23 mouse cellular contexts compared by ENCODE assay signal in the genomic region with DNA sequence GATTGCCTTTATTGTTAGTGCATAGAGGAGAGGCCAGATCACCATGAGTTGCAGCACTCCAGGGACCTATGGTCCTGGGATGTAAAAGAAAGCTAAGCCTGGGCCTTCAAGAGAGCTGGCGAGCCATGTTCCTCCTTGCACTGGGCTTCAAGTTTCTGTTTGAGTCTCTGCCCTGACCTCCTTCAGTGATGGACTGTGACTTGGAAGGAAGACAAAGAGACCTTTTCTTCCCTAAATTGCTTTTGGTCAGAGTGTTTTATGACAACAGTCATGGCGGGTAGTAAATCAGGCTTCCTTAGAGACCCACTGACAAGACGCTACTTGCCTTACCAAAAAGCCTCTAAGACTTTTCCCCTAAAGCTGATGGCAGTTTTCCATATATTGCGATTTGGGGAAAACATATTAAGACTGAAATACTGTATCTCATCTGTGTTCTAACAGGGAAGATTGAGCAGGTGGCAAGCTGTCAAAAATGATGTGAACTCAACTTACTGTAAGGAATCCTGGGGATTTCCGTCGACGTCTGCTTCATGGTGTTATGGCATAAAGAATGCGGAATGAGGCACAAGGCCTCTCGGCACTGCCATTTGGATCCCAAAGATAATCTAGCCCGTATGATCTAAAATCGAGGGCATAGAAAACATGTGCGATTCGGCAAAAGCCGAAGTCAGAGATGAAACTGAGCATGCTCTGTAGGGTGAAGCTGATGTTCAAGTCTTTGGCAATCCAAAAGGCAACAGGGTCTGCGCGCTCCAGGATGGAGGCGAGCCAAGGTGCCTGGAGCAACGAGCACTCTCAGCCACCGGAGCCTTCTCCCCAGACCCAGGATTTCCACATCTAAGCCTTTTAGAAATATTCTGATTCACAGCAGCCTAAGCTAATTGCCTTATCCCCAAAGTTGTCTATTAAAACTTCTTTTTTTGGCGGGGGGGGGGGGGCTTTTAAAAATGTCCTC.
DNase-seq lines count a peak whose midpoint lies in the region; ATAC-seq lines count a peak whose summit lies in the region.
"Had no signal": no experiment of that assay in that cellular context is flagged by ENCODE, and none has a peak within 500 bp of the region (broad histone marks: within the 10 kb centered on the region; RNA-seq: fewer than 3 reads in every experiment).

No protein-coding gene starts in this region.

- H3K9ac ChIP-seq in kidney, embryonic 15.5 days = no peak overlapping the region
- H3K9ac ChIP-seq: embryonic facial prominence, embryonic 13.5 days; forebrain, embryonic 15.5 days; heart, embryonic 12.5 days; liver, postnatal 0 days had no signal

- 0 out of 2 replicates have a peak, but pooled peaks cover 7% of the 10 kb centered on the region for H3K4me1 ChIP-seq in kidney, embryonic 15.5 days
- H3K4me1 ChIP-seq: embryonic facial prominence, embryonic 13.5 days; forebrain, embryonic 15.5 days; heart, embryonic 12.5 days had no signal

- no peaks in the 10 kb centered on the region for H3K36me3 ChIP-seq in kidney, embryonic 15.5 days
- H3K36me3 ChIP-seq: embryonic facial prominence, embryonic 13.5 days; forebrain, embryonic 15.5 days; heart, embryonic 12.5 days had no signal

- H3K4me3 ChIP-seq in kidney, embryonic 15.5 days (replicated peaks) = no peak overlapping the region
- H3K4me3 ChIP-seq: embryonic facial prominence, embryonic 13.5 days; forebrain, embryonic 15.5 days; heart, embryonic 12.5 days had no signal

- 0 out of 2 replicates have a peak, but pooled peaks cover 3% of the 10 kb centered on the region for H3K27me3 ChIP-seq in kidney, embryonic 15.5 days
- H3K27me3 ChIP-seq: embryonic facial prominence, embryonic 13.5 days; forebrain, embryonic 15.5 days; heart, embryonic 12.5 days had no signal

- no peak overlapping the region for H3K27ac ChIP-seq in kidney, embryonic 15.5 days
- H3K27ac ChIP-seq: embryonic facial prominence, embryonic 13.5 days; forebrain, embryonic 15.5 days; macrophage; stomach, postnatal 0 days had no signal

- DNase-seq in embryo, embryonic 11.5 days (ENCODE audit: low read depth, low spot score) = peak; percentile 8
- no peak for DNase-seq in embryo, embryonic 10 days (ENCODE audit: low spot score)
- no peak for DNase-seq in kidney, adult 11 months
- peak; percentile 11 for DNase-seq in NIH3T3 (ENCODE audit: low read depth)
- DNase-seq in forelimb bud, embryonic 11.5 days (ENCODE audit: low read depth, low spot score) = peak; percentile 51
- no peak for DNase-seq in urinary bladder, postnatal 14 days (ENCODE audit: low spot score)
- DNase-seq: cerebellum, adult 11-12 months; gastrocnemius, postnatal 14 days; heart, adult 18-20 months; heart, postnatal 10 days; kidney, adult 2 months; kidney, postnatal 36 days; liver, postnatal 0 days; thymus, adult 2 months had no signal

- ATAC-seq in kidney, embryonic 15.5 days (replicated peaks; ENCODE audit: low FRiP score) = peak; percentile 15; the same call in 1 of the 2 replicates
- ATAC-seq: forebrain, embryonic 15.5 days; liver, postnatal 0 days; lung, postnatal 0 days had no signal

- H3K4me2 ChIP-seq in kidney, embryonic 15.5 days = no peak overlapping the region
- H3K4me2 ChIP-seq: embryonic facial prominence, embryonic 13.5 days; forebrain, embryonic 15.5 days; heart, embryonic 12.5 days; liver, embryonic 11.5 days; midbrain, embryonic 11.5 days had no signal

- 70% methylated on average over 20 of the region's 20 CpGs for WGBS in kidney, embryonic 15.5 days

- H3K9me3 ChIP-seq in kidney, embryonic 15.5 days (replicated peaks) = no peaks in the 10 kb centered on the region
- H3K9me3 ChIP-seq: embryonic facial prominence, embryonic 13.5 days; forebrain, embryonic 15.5 days; heart, embryonic 12.5 days had no signal

Comparison
In these comparisons a context has a peak if more than half of its experiments do, and no peak if none do; other contexts are left out.
1. DNase-seq: peak in embryo, embryonic 11.5 days (single experiment), NIH3T3 (single experiment) and forelimb bud, embryonic 11.5 days (single experiment); none in embryo, embryonic 10 days (single experiment), kidney, adult 11 months (single experiment) and urinary bladder, postnatal 14 days (single experiment).